Mouse (Mus musculus) brain, embryonic 14.5 days (tissue): Measurements from ENCODE around the gene Pde4b. TPM values are rescaled to one million over a fixed set of nuclear protein-coding genes. Genes with fewer than 3 reads are reported as not detected.

Source experiments
- DNase-seq: peaks from one replicate; pipeline ENCODE4 v3.0.0-alpha.2; 2011; ENCODE audit warnings: low read depth
- CTCF ChIP-seq: fragments of 200-500 bp; IDR thresholded peaks from 2 replicates; pipeline ENCODE4 v1.5.1; 2012; ENCODE audit warnings: inconsistent platforms, mild to moderate bottlenecking, moderate library complexity, borderline replicate concordance; ENCODE audit not compliant: insufficient read depth, insufficient read length; ENCODE audit errors: extremely low read depth
- POLR2A ChIP-seq: fragments of 200-500 bp; IDR thresholded peaks from 2 replicates; pipeline ENCODE4 v1.6.1; 2012; ENCODE audit warnings: mild to moderate bottlenecking, inconsistent platforms, borderline replicate concordance; ENCODE audit not compliant: poor library complexity, insufficient read depth, insufficient read length, severe bottlenecking; ENCODE audit errors: extremely low read depth
- polyA plus RNA-seq: library from polyadenylated mRNA; depleted of rRNA; stranded (reverse); fragments of >200 nt; gene quantifications from 2 replicates; pipeline ENCODE4 v1.2.3, GENCODE M21; 2012

Gene Pde4b
- polyA plus RNA-seq, 1 experiment, result 35.0 TPM

- peak; percentile 74 for DNase-seq
- TF ChIP-seq POLR2A (no peak), CTCF (no peak)
Observed at GRCm38 (mm10) chr4:102186888-102187287, 99.5 kb downstream of the Pde4b start.

- TF ChIP-seq CTCF, result no peak
- no peak for TF ChIP-seq POLR2A
- peak; percentile 19 for DNase-seq
Observed at GRCm38 (mm10) chr4:102197707-102198106, 110.4 kb downstream of the Pde4b start.

- TF ChIP-seq POLR2A (no peak), CTCF (no peak)
- DNase-seq, result no peak
Observed at GRCm38 (mm10) chr4:102209773-102210172, 122.4 kb downstream of the Pde4b start.

GRCm38 (mm10) chr4:102226700-102227099 is 139.4 kb downstream of the Pde4b start:
- TF ChIP-seq POLR2A (no peak), CTCF (peak; percentile 46)

GRCm38 (mm10) chr4:102228953-102229586 is 141.7 kb downstream of the Pde4b start:
- TF ChIP-seq POLR2A (no peak), CTCF (peak; percentile 51; the same call in 1 of the 2 replicates)
- DNase-seq, result peak; percentile 81

More at GRCm38 (mm10) chr4:102226700-102227099, 139.4 kb downstream of the Pde4b start:
- peak; percentile 76 for DNase-seq

GRCm38 (mm10) chr4:102230898-102231297 is 143.6 kb downstream of the Pde4b start:
- DNase-seq, result no peak
- TF ChIP-seq POLR2A, result no peak
- TF ChIP-seq CTCF, result no peak

- no peak for DNase-seq
- TF ChIP-seq POLR2A (no peak), CTCF (no peak)
Observed at GRCm38 (mm10) chr4:102233633-102234032, 146.3 kb downstream of the Pde4b start.

- TF ChIP-seq CTCF (no peak), POLR2A (no peak)
- no peak for DNase-seq
Observed at GRCm38 (mm10) chr4:102235151-102235550, 147.8 kb downstream of the Pde4b start.

- peak; percentile 54 for DNase-seq
- TF ChIP-seq POLR2A (no peak), CTCF (no peak)
Observed at GRCm38 (mm10) chr4:102239102-102239501, 151.8 kb downstream of the Pde4b start.

GRCm38 (mm10) chr4:102239657-102240390 is 152.5 kb downstream of the Pde4b start:
- peak; percentile 87 for DNase-seq
- TF ChIP-seq POLR2A (no peak), CTCF (no peak)

GRCm38 (mm10) chr4:102240754-102241427 is 153.5 kb downstream of the Pde4b start:
- peak; percentile 79 for DNase-seq
- TF ChIP-seq POLR2A (no peak), CTCF (no peak)
